Mouse (Mus musculus) kidney, embryonic 14.5 days (tissue): Measurements from ENCODE around the gene Ephb1. TPM values are rescaled to one million over a fixed set of nuclear protein-coding genes. Genes with fewer than 3 reads are reported as not detected.

Experiments used
- ATAC-seq: fragments of 200-750 bp; cut with Nextera tagmentation; 2 replicates; pipeline ENCODE4 v1.8.0; 2017; ENCODE audit warnings: moderate number of reproducible peaks, mild to moderate bottlenecking, moderate TSS enrichment, moderate library complexity; ENCODE audit not compliant: low FRiP score, low TSS enrichment
- H3K27ac ChIP-seq: fragments of 300-500 bp; sonication (generic); 2 replicates; pipeline ENCODE4 v1.5.1; 2014; ENCODE audit warnings: low read depth, mild to moderate bottlenecking, low read length, moderate library complexity, mixed read lengths
- H3K27me3 ChIP-seq: fragments of 300-500 bp; sonication (generic); 2 replicates; pipeline ENCODE4 v1.6.1; 2014; ENCODE audit warnings: mild to moderate bottlenecking, low read length; ENCODE audit not compliant: control insufficient read depth, insufficient read depth
- H3K36me3 ChIP-seq: fragments of 300-500 bp; sonication (generic); 2 replicates; pipeline ENCODE4 v1.6.1; 2014; ENCODE audit warnings: low read length, mixed read lengths; ENCODE audit not compliant: control insufficient read depth, insufficient read depth
- H3K4me1 ChIP-seq: fragments of 300-500 bp; sonication (generic); 2 replicates; pipeline ENCODE4 v1.6.1; 2014; ENCODE audit warnings: low read length, mixed read lengths; ENCODE audit not compliant: control insufficient read depth, insufficient read depth
- H3K4me2 ChIP-seq: fragments of 300-500 bp; sonication (generic); replicated peaks from 2 replicates; pipeline ENCODE4 v1.6.1; 2014; ENCODE audit warnings: low read depth, mild to moderate bottlenecking, low read length
- H3K4me3 ChIP-seq: fragments of 300-500 bp; sonication (generic); 2 replicates; pipeline ENCODE4 v1.5.1; 2014; ENCODE audit warnings: mild to moderate bottlenecking, low read length
- H3K9ac ChIP-seq: fragments of 300-500 bp; sonication (generic); 2 replicates; pipeline ENCODE4 v1.6.1; 2014; ENCODE audit warnings: low read depth, mild to moderate bottlenecking, low read length, moderate library complexity
- H3K9me3 ChIP-seq: fragments of 300-500 bp; sonication (generic); 2 replicates; pipeline ENCODE4 v1.6.1; 2016; ENCODE audit warnings: low read length; ENCODE audit not compliant: control insufficient read depth
- WGBS: fragments of 180-500 bp; shearing (Covaris S2); extraction: QIAGEN DNeasy Blood & Tissue Kit; methylation state at CpG from one replicate; pipeline ENCODE4 v1.1.7; 2014; 5-methylcytosine and 5-hydroxymethylcytosine counted together
- polyA plus RNA-seq: library from polyadenylated mRNA; unstranded; fragments of >200 nt; fragmentation: Nextera tagmentation; extraction: Ambion mirVana; gene quantifications from 2 replicates; pipeline ENCODE4 v1.2.1, GENCODE M21; 2014

Gene Ephb1
- polyA plus RNA-seq, 1 experiment from 2014 or later, result 4.9 TPM

DNA sequence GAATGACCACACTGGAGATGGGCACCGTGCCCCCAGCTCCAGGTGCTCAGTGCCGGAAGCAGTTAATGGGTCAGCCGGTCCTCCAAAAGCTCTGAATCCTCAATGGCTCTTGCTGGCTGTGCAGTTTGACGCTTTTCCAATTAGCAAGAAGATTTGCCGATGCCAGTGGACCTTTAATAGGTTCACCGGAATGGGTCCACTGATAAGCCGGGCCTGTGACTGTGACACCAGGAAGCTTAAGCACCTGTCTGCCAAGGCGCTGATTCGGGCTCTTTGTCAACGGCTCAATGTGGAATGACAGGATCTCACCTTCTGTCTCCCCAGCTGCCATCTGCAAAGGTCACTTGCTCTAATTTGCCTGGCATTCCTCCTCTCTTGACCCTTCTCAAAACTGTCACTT, 239.2 kb downstream of the Ephb1 start:
- no peaks in the 10 kb centered on the region for H3K27me3 ChIP-seq
- no peak for ATAC-seq
- no peaks in the 10 kb centered on the region for H3K4me1 ChIP-seq
- no peak overlapping the region for H3K4me2 ChIP-seq
- no peak overlapping the region for H3K27ac ChIP-seq
- no peaks in the 10 kb centered on the region for H3K9me3 ChIP-seq
- WGBS, result 93% methylated on average over 10 of the region's 10 CpGs
- no peaks in the 10 kb centered on the region for H3K36me3 ChIP-seq
- H3K4me3 ChIP-seq, result no peak overlapping the region
- no peak overlapping the region for H3K9ac ChIP-seq

GRCm38 (mm10) chr9:102111471-102111870, 243.0 kb downstream of the Ephb1 start:
- Histone ChIP-seq H3K9me3 (no peaks in the 10 kb centered on the region), H3K9ac (no peak overlapping the region), H3K27me3 (no peaks in the 10 kb centered on the region; the same call in 1 of the 2 replicates), H3K4me1 (no peaks in the 10 kb centered on the region), H3K4me3 (no peak overlapping the region), H3K27ac (no peak overlapping the region), H3K36me3 (no peaks in the 10 kb centered on the region), H3K4me2 (no peak overlapping the region)
- 52% methylated on average over 3 of the region's 3 CpGs for WGBS
- ATAC-seq, result no peak

DNA sequence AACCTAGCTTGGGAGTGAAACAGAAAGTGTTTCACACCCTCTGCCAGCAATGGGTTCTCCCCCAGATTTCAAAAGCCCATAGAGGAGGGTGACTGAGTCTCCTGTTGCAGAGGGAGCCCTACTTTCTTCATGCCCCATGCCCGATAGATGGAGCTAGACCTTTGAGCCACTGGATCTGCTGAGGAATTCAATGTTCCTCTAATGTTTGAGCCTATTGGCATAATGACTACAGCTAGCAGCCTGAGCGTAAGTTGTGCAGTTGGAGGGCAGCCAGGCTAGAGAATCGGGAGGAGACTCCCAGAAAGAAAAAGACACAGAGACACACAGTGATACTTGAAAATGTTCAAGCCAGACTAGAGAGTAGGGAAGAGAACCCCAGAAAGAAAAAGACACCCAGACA, 246.5 kb downstream of the Ephb1 start:
- Histone ChIP-seq H3K9ac (no peak overlapping the region), H3K9me3 (no peaks in the 10 kb centered on the region), H3K4me1 (no peaks in the 10 kb centered on the region), H3K27me3 (no peaks in the 10 kb centered on the region; the same call in 1 of the 2 replicates), H3K4me2 (no peak overlapping the region), H3K36me3 (no peaks in the 10 kb centered on the region), H3K4me3 (no peak overlapping the region), H3K27ac (no peak overlapping the region)
- WGBS, result 63% methylated on average over 3 of the region's 3 CpGs
- ATAC-seq, result no peak

DNA sequence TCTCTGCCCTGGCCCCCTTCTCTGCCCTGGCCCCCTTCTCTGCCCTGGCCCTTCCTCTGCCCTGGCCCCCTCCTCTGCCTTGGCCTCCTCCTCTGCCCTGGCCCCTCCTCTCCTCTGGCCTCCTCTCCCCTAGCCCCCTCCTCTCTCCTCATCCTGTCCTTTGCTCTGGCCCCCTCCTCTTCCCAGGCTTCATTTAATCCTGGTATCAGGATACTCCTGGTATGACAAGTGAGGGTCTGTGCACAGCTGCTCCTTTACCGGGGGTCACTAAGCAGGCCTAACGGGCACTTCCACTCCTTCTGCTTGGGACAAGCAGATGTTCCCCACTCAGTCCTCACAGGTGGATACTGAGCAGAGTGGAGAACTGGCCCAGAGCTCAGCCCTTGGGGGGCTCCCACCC, 247.3 kb downstream of the Ephb1 start:
- no peaks in the 10 kb centered on the region for H3K9me3 ChIP-seq
- H3K36me3 ChIP-seq, result no peaks in the 10 kb centered on the region
- H3K27me3 ChIP-seq, result no peaks in the 10 kb centered on the region; the same call in 1 of the 2 replicates
- H3K4me1 ChIP-seq, result no peaks in the 10 kb centered on the region
- H3K4me3 ChIP-seq, result no peak overlapping the region
- H3K9ac ChIP-seq, result no peak overlapping the region
- whole genome bisulfite sequencing, result 55% methylated on average over 2 of the region's 2 CpGs
- no peak overlapping the region for H3K27ac ChIP-seq
- H3K4me2 ChIP-seq, result no peak overlapping the region
- ATAC-seq, result 0 out of 2 replicates have a peak, but pooled peaks have one; percentile 39

DNA sequence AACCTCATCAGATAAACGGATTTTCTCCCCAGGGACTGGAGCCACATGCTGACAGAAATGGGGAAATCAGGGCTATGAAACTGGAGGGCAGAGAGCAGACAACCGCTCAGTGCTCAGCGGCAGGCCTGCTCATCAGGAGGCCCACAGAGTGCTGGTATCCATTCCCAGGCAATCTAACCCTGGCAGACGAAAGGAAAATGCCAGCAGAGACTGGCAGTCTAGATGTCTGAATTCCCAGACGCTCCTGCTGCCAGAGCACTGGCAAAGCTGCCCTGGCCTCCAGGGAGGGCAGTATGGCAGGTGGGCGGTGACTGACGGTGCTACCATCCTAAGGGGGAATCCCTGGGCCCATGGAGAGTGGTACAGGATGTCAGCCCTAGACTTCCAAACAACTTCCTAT, 257.7 kb downstream of the Ephb1 start:
- Histone ChIP-seq H3K27ac (no peak overlapping the region), H3K4me1 (no peaks in the 10 kb centered on the region), H3K27me3 (no peaks in the 10 kb centered on the region), H3K9me3 (peaks cover 3% of the 10 kb centered on the region; the same call in 1 of the 2 replicates), H3K4me2 (no peak overlapping the region), H3K9ac (no peak overlapping the region), H3K4me3 (no peak overlapping the region), H3K36me3 (no peaks in the 10 kb centered on the region)
- 50% methylated on average over 7 of the region's 7 CpGs for whole genome bisulfite sequencing
- no peak for ATAC-seq

GRCm38 (mm10) chr9:102088598-102088997, 265.9 kb downstream of the Ephb1 start:
- 90% methylated on average over 5 of the region's 5 CpGs for WGBS
- no peak overlapping the region for H3K4me2 ChIP-seq
- ATAC-seq, result no peak
- H3K27me3 ChIP-seq, result peaks cover 9% of the 10 kb centered on the region; the same call in 1 of the 2 replicates
- no peaks in the 10 kb centered on the region for H3K36me3 ChIP-seq
- H3K4me3 ChIP-seq, result no peak overlapping the region
- H3K27ac ChIP-seq, result no peak overlapping the region
- no peak overlapping the region for H3K9ac ChIP-seq
- H3K9me3 ChIP-seq, result no peaks in the 10 kb centered on the region
- peaks cover 11% of the 10 kb centered on the region; the same call in 1 of the 2 replicates for H3K4me1 ChIP-seq

DNA sequence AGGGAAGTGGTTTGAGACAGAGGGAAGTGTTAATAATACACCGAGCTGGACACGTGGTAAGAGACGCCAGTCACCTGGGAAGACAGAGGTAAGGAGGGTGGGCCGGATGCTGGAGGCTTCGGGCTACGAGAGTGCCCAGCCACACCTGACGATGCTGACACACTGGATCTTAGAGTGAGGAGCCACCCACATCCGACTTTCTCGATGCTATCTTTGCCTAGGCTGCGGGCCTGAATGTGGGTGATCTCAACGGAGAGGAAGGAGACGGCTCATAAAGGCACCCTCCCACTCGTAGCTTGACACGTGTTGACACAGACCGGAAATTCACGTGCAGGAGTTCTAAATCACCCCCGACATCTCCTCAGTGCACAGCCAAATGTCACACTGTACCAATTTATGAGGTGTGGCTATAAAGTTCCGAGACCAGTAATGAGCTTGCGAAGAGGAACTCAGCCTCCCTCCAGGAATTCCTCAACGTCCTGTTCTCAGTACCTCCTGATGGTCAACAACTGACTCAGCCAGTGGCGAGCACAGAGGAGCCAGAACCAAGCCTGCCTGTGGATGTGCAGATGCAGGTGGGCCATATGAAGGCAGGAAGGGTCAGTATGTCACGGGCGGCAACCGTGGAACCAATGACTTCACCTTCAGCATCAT, 268.3 kb downstream of the Ephb1 start:
- peaks cover 11% of the 10 kb centered on the region; the same call in 1 of the 2 replicates for H3K4me1 ChIP-seq
- H3K9ac ChIP-seq, result no peak overlapping the region
- 25% methylated on average over 24 of the region's 24 CpGs for WGBS
- no peak overlapping the region for H3K4me3 ChIP-seq
- H3K9me3 ChIP-seq, result no peaks in the 10 kb centered on the region
- no peak overlapping the region for H3K27ac ChIP-seq
- no peaks in the 10 kb centered on the region for H3K36me3 ChIP-seq
- H3K4me2 ChIP-seq, result peak overlapping the region; percentile 13; the same call in 1 of the 2 replicates
- peaks cover 9% of the 10 kb centered on the region; the same call in 1 of the 2 replicates for H3K27me3 ChIP-seq
- ATAC-seq, result peak; percentile 74

DNA sequence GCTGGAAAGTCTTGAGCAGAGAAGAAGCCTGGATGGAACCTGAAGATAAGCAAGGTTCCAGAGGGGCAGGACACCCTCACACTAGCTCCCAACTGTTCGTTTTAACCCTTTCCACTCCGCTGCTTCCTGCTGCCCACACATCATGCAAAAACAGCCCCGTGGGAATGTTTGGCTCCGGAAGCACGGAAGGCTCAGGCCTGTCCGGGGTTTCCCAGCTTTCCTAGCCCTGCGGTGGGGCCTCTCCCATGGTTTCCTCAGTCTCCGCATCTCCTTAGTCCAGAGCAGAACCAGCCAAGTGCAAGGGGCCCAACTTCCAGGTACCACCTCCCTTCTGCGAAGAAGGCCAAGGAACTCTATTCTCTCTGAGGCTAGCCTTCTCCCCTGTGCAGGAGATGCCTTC, 269.0 kb downstream of the Ephb1 start:
- H3K4me2 ChIP-seq, result no peak overlapping the region
- H3K9ac ChIP-seq, result no peak overlapping the region
- no peak overlapping the region for H3K4me3 ChIP-seq
- H3K36me3 ChIP-seq, result no peaks in the 10 kb centered on the region
- H3K4me1 ChIP-seq, result peaks cover 11% of the 10 kb centered on the region; the same call in 1 of the 2 replicates
- WGBS, result 62% methylated on average over 9 of the region's 9 CpGs
- peaks cover 9% of the 10 kb centered on the region; the same call in 1 of the 2 replicates for H3K27me3 ChIP-seq
- ATAC-seq, result no peak
- H3K27ac ChIP-seq, result no peak overlapping the region
- no peaks in the 10 kb centered on the region for H3K9me3 ChIP-seq

GRCm38 (mm10) chr9:102080934-102081333, 273.6 kb downstream of the Ephb1 start:
- H3K4me2 ChIP-seq, result no peak overlapping the region
- no peak overlapping the region for H3K27ac ChIP-seq
- no peaks in the 10 kb centered on the region for H3K36me3 ChIP-seq
- peaks cover 8% of the 10 kb centered on the region; the same call in 1 of the 2 replicates for H3K4me1 ChIP-seq
- H3K27me3 ChIP-seq, result no peaks in the 10 kb centered on the region
- no peak for ATAC-seq
- no peak overlapping the region for H3K4me3 ChIP-seq
- H3K9me3 ChIP-seq, result no peaks in the 10 kb centered on the region
- no peak overlapping the region for H3K9ac ChIP-seq
- WGBS, result 81% methylated on average over 5 of the region's 5 CpGs
